Mouse (Mus musculus): ENCODE measurements around the gene Nfix. TPM values are rescaled to one million over a fixed set of nuclear protein-coding genes. Genes with fewer than 3 reads are reported as not detected.

Gene Nfix
- total and polyA plus RNA-seq, 2 experiments from 2014 or later: 53.7 to 62.5 TPM

DNA sequence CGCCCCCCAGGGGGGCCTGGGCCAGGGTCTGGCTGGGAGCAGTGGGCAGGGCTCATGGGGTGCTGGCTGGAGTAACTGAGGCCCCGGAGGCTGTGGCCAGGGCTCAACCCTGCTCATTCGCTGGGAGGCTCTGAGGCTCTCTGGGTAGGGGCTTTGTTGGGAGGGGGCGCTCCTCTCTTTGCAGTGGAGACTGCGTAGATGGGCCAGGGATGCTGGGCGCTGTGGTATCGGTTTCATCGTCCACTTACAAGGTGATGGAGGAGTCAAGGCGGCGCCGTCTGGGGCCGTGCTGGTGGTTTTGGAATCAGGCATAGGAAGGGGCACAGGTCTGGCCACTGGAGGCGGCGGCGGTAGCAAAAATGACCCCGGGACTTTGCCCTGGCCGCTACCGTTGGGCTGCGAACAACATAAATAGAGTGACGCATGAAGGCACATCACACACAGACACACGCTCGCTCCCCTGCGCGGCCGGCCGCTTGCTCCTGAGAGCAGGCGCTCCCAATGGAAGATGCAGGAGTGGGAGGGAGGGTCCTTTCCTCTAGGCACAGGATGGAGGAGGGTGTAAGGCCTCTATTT is 84.2 kb downstream of the Nfix start:
- Histone ChIP-seq H3K9ac (replicated peaks; ENCODE audit: low read length, poor library complexity, severe bottlenecking) (no peak overlapping the region), H3K4me1 (ENCODE audit: insufficient read depth, low read length) (no peaks in the 10 kb centered on the region), H3K4me3 (ENCODE audit: low read depth, low read length) (no peak overlapping the region), H3K27ac (ENCODE audit: low read depth, low read length) (no peak overlapping the region), H3K27me3 (ENCODE audit: insufficient read depth, low read length) (0 out of 2 replicates have a peak, but pooled peaks cover 8% of the 10 kb centered on the region), H3K9me3 (ENCODE audit: low read length) (no peaks in the 10 kb centered on the region), H3K36me3 (ENCODE audit: insufficient read depth, low read length) (no peaks in the 10 kb centered on the region), H3K4me2 (ENCODE audit: low read depth, low read length, poor library complexity, severe bottlenecking) (peak overlapping the region; percentile 28; the same call in 1 of the 2 replicates)
- WGBS: 10% methylated on average over 25 of the region's 27 CpGs
- no peak for TF ChIP-seq CTCF (IDR thresholded peaks at IDR 0.05)
- DNase-seq (ENCODE audit: low spot score) (no peak), ATAC-seq (ENCODE audit: low FRiP score) (no peak)

DNA sequence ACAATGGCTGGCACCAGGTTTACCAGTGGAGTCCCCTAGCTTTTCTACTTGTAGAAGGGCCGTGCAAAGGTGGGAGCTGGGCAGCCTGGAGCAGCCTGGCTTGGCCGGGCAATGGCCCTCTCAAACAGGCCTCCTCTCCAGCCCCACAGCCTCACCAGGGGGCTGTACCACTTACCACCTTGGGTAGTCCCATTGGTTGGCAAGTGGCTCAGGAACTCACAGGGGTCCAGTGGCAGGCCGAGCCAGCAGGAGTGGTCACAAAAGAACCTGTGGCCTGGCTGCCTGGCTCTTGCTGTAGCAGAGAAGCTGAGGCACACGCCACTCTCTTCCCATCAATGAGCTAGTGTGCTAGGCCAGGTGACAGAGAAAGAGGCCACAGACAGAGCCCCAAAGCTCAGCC is 86.0 kb downstream of the Nfix start:
- WGBS: 54% methylated on average over 4 of the region's 4 CpGs
- H3K4me3 ChIP-seq (ENCODE audit: low read depth, low read length): no peak overlapping the region
- no peak for TF ChIP-seq CTCF (IDR thresholded peaks at IDR 0.05)
- ATAC-seq (ENCODE audit: low FRiP score) (no peak), DNase-seq (ENCODE audit: low spot score) (no peak)
- no peaks in the 10 kb centered on the region for H3K9me3 ChIP-seq (ENCODE audit: low read length)
- H3K9ac ChIP-seq (replicated peaks; ENCODE audit: low read length, poor library complexity, severe bottlenecking): no peak overlapping the region
- H3K36me3 ChIP-seq (ENCODE audit: insufficient read depth, low read length): no peaks in the 10 kb centered on the region
- no peaks in the 10 kb centered on the region for H3K4me1 ChIP-seq (ENCODE audit: insufficient read depth, low read length)
- H3K4me2 ChIP-seq (ENCODE audit: low read depth, low read length, poor library complexity, severe bottlenecking): no peak overlapping the region
- 0 out of 2 replicates have a peak, but pooled peaks cover 8% of the 10 kb centered on the region for H3K27me3 ChIP-seq (ENCODE audit: insufficient read depth, low read length)
- H3K27ac ChIP-seq (ENCODE audit: low read depth, low read length): peak overlapping the region; percentile 6; the same call in 1 of the 2 replicates

GRCm38 (mm10) chr8:84713381-84713780 is 86.8 kb downstream of the Nfix start:
- Histone ChIP-seq H3K27me3 (ENCODE audit: insufficient read depth, low read length) (peaks cover 12% of the 10 kb centered on the region; the same call in 1 of the 2 replicates), H3K9me3 (ENCODE audit: low read length) (no peaks in the 10 kb centered on the region), H3K4me3 (ENCODE audit: low read depth, low read length) (no peak overlapping the region), H3K9ac (replicated peaks; ENCODE audit: low read length, poor library complexity, severe bottlenecking) (no peak overlapping the region), H3K27ac (ENCODE audit: low read depth, low read length) (peak overlapping the region; percentile 57), H3K36me3 (ENCODE audit: insufficient read depth, low read length) (no peaks in the 10 kb centered on the region), H3K4me1 (ENCODE audit: insufficient read depth, low read length) (no peaks in the 10 kb centered on the region), H3K4me2 (ENCODE audit: low read depth, low read length, poor library complexity, severe bottlenecking) (no peak overlapping the region)
- WGBS: 51% methylated on average over 4 of the region's 4 CpGs
- TF ChIP-seq CTCF (IDR thresholded peaks at IDR 0.05): no peak
- no peak for DNase-seq (ENCODE audit: low spot score)
- ATAC-seq (ENCODE audit: low FRiP score): no peak

DNA sequence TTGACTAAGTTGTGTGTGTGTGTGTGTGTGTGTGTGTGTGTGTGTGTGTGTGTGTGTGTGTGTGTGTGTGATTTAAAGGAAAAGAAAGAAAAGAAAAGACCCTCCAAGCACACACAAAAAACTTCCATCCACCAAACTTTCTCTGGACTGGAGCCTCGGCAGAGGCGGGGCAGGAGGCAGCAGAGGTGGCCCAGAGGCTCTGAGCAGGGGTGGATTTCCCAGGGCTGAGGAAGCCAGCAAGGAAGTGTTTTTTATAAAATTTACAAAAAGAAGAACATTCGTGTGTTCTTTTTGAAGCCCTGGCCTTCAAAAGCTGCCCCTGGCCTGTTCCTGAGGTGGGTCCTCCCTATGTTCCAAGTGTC is 87.4 kb downstream of the Nfix start:
- Histone ChIP-seq H3K36me3 (ENCODE audit: insufficient read depth, low read length) (no peaks in the 10 kb centered on the region), H3K27ac (ENCODE audit: low read depth, low read length) (peak overlapping the region; percentile 57), H3K9me3 (ENCODE audit: low read length) (no peaks in the 10 kb centered on the region), H3K4me3 (ENCODE audit: low read depth, low read length) (no peak overlapping the region), H3K4me2 (ENCODE audit: low read depth, low read length, poor library complexity, severe bottlenecking) (no peak overlapping the region), H3K9ac (replicated peaks; ENCODE audit: low read length, poor library complexity, severe bottlenecking) (no peak overlapping the region), H3K4me1 (ENCODE audit: insufficient read depth, low read length) (no peaks in the 10 kb centered on the region), H3K27me3 (ENCODE audit: insufficient read depth, low read length) (peaks cover 17% of the 10 kb centered on the region; the same call in 1 of the 2 replicates)
- ATAC-seq (ENCODE audit: low FRiP score) (no peak), DNase-seq (ENCODE audit: low spot score) (no peak)
- TF ChIP-seq CTCF (IDR thresholded peaks at IDR 0.05): no peak
- 16% methylated on average over 3 of the region's 3 CpGs for WGBS

DNA sequence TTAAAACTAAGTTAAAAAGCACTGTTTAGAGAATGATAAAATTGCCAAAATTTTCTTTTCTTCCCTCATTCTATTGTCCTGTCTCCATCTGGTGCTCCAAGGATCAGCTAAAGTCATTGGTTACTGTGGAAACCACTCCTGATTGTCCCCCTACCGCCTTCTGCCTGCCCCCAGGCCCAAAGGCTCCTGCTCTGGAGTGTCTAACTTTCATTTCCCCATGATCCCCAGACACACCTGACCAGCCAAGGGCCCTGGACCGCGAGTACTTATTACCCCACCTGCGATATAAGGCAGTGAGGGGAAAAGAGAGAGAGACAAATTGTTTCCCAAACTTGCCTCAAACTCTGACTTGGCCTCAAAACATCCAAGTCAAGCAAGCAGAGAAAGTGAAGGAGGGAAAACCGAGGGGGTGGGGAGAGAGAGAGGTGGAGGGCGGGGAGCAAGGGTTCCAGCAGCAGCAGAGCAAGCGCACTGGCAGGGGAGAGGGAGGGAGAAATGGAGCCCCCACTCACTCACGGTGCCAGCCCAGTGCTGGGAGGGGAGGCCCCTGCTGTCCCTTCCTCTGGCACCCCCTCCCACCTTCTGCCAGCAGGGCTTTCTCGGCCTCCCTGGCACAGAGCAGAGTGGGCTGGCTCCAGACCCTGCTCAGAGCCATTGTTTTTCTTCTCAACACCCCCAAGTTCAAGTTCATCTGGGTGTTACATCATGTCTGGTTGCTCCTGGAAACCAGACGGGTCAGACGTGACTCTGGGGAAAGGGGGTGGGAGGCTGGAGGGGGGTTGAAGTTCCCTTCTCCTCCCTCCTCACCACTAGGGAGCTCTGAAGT is 88.0 kb downstream of the Nfix start:
- no peak overlapping the region for H3K27ac ChIP-seq (ENCODE audit: low read depth, low read length)
- no peaks in the 10 kb centered on the region for H3K9me3 ChIP-seq (ENCODE audit: low read length)
- no peaks in the 10 kb centered on the region for H3K36me3 ChIP-seq (ENCODE audit: insufficient read depth, low read length)
- no peak overlapping the region for H3K4me3 ChIP-seq (ENCODE audit: low read depth, low read length)
- peak; percentile 85 for ATAC-seq (ENCODE audit: low FRiP score)
- H3K4me2 ChIP-seq (ENCODE audit: low read depth, low read length, poor library complexity, severe bottlenecking): no peak overlapping the region
- peaks cover 23% of the 10 kb centered on the region; the same call in 1 of the 2 replicates for H3K27me3 ChIP-seq (ENCODE audit: insufficient read depth, low read length)
- no peaks in the 10 kb centered on the region for H3K4me1 ChIP-seq (ENCODE audit: insufficient read depth, low read length)
- peak; percentile 90 for DNase-seq (ENCODE audit: low spot score)
- WGBS: 15% methylated on average over 11 of the region's 11 CpGs
- TF ChIP-seq CTCF (IDR thresholded peaks at IDR 0.05): no peak
- no peak overlapping the region for H3K9ac ChIP-seq (replicated peaks; ENCODE audit: low read length, poor library complexity, severe bottlenecking)

GRCm38 (mm10) chr8:84711312-84711711 is 88.8 kb downstream of the Nfix start:
- Histone ChIP-seq H3K9ac (replicated peaks; ENCODE audit: low read length, poor library complexity, severe bottlenecking) (no peak overlapping the region), H3K4me1 (ENCODE audit: insufficient read depth, low read length) (no peaks in the 10 kb centered on the region), H3K4me2 (ENCODE audit: low read depth, low read length, poor library complexity, severe bottlenecking) (no peak overlapping the region)

More at GRCm38 (mm10) chr8:84711312-84711711, 88.8 kb downstream of the Nfix start:
- no peak overlapping the region for H3K27ac ChIP-seq (ENCODE audit: low read depth, low read length)
- no peaks in the 10 kb centered on the region for H3K36me3 ChIP-seq (ENCODE audit: insufficient read depth, low read length)
- DNase-seq (ENCODE audit: low spot score) (no peak), ATAC-seq (ENCODE audit: low FRiP score) (no peak)
- no peak for TF ChIP-seq CTCF (IDR thresholded peaks at IDR 0.05)
- WGBS: 41% methylated on average over 3 of the region's 3 CpGs
- H3K9me3 ChIP-seq (ENCODE audit: low read length): no peaks in the 10 kb centered on the region
- H3K27me3 ChIP-seq (ENCODE audit: insufficient read depth, low read length): peaks cover 21% of the 10 kb centered on the region; the same call in 1 of the 2 replicates
- no peak overlapping the region for H3K4me3 ChIP-seq (ENCODE audit: low read depth, low read length)
